Mouse (Mus musculus) inflammation-experienced regulatory T-cells, adult 6 months (primary cell): ENCODE results near the gene Gm17304. TPM values are rescaled to one million over a fixed set of nuclear protein-coding genes. Genes with fewer than 3 reads are reported as not detected.
A peak's percentile ranks its signal among the peaks of the same experiment; 100 is the strongest.

Source experiments
- ATAC-seq: one replicate; pipeline ENCODE4 v1.8.0; 2017
- polyA plus RNA-seq, 3 experiments: library from polyadenylated mRNA; unstranded; fragments of 100-300 nt; shearing (Covaris generic); gene quantifications; one replicate each; pipeline ENCODE4 v1.2.1; 2017

The Gm17304 gene
- polyA plus RNA-seq = not detected

- no peak for ATAC-seq
Observed at GRCm38 (mm10) chr5:106608798-106609197, at the start of gene Gm17304. Gm17304 (plus strand) TSS chr5:106609098.

GRCm38 (mm10) chr5:106560631-106561498 is 48.0 kb upstream of the Gm17304 start:
- ATAC-seq = no peak

GRCm38 (mm10) chr5:106561499-106561822 is 47.4 kb upstream of the Gm17304 start:
- ATAC-seq = no peak

GRCm38 (mm10) chr5:106566025-106566424 is 42.9 kb upstream of the Gm17304 start:
- no peak for ATAC-seq

GRCm38 (mm10) chr5:106573742-106574559 is 34.9 kb upstream of the Gm17304 start:
- ATAC-seq = no peak

GRCm38 (mm10) chr5:106574560-106574946 is 34.3 kb upstream of the Gm17304 start:
- ATAC-seq = peak; percentile 60

GRCm38 (mm10) chr5:106575098-106575497 is 33.8 kb upstream of the Gm17304 start:
- no peak for ATAC-seq

- no peak for ATAC-seq
Observed at GRCm38 (mm10) chr5:106577237-106577888, 31.5 kb upstream of the Gm17304 start.

GRCm38 (mm10) chr5:106580943-106581342 is 28.0 kb upstream of the Gm17304 start:
- ATAC-seq = no peak

- no peak for ATAC-seq
Observed at GRCm38 (mm10) chr5:106589006-106589405, 19.9 kb upstream of the Gm17304 start.

GRCm38 (mm10) chr5:106589670-106590069 is 19.2 kb upstream of the Gm17304 start:
- no peak for ATAC-seq

GRCm38 (mm10) chr5:106590686-106591085 is 18.2 kb upstream of the Gm17304 start:
- ATAC-seq = no peak

GRCm38 (mm10) chr5:106594388-106594787 is 14.5 kb upstream of the Gm17304 start:
- ATAC-seq = no peak

GRCm38 (mm10) chr5:106597472-106597871 is 11.4 kb upstream of the Gm17304 start:
- ATAC-seq = no peak

GRCm38 (mm10) chr5:106599482-106599881 is 9.4 kb upstream of the Gm17304 start:
- no peak for ATAC-seq

- no peak for ATAC-seq
Observed at GRCm38 (mm10) chr5:106604381-106604780, 4.5 kb upstream of the Gm17304 start.

GRCm38 (mm10) chr5:106605096-106605495 is 3.8 kb upstream of the Gm17304 start:
- no peak for ATAC-seq

GRCm38 (mm10) chr5:106607081-106607480 is 1.8 kb upstream of the Gm17304 start:
- ATAC-seq = no peak

GRCm38 (mm10) chr5:106612151-106612550 is 3.3 kb downstream of the Gm17304 start:
- no peak for ATAC-seq

- no peak for ATAC-seq
Observed at GRCm38 (mm10) chr5:106614570-106614969, 5.7 kb downstream of the Gm17304 start.

- ATAC-seq = no peak
Observed at GRCm38 (mm10) chr5:106615006-106615405, 6.1 kb downstream of the Gm17304 start.

GRCm38 (mm10) chr5:106620446-106620845 is 11.5 kb downstream of the Gm17304 start:
- ATAC-seq = no peak

GRCm38 (mm10) chr5:106622193-106622592 is 13.3 kb downstream of the Gm17304 start:
- ATAC-seq = no peak
